Mouse (Mus musculus) thymus, postnatal 36 days (tissue): Measurements from ENCODE around the gene Tlk2.
"Not testable (repeated sequence)": the region's sequence is repeated elsewhere in the genome, so short reads cannot be mapped to it uniquely, and the experiment has no call there.

ENCODE experiments used
- DNase-seq, 2 experiments: peaks; one replicate each; pipeline ENCODE4 v3.0.0; 2022; ENCODE audit warnings: mixed read lengths in 2 of 2

The Tlk2 gene

GRCm38 (mm10) chr11:105178516-105178915 is at the start of gene Tlk2:
Gene Tlk2, plus strand, starts transcription at chr11:105178807.
- DNase-seq = no peak

DNA sequence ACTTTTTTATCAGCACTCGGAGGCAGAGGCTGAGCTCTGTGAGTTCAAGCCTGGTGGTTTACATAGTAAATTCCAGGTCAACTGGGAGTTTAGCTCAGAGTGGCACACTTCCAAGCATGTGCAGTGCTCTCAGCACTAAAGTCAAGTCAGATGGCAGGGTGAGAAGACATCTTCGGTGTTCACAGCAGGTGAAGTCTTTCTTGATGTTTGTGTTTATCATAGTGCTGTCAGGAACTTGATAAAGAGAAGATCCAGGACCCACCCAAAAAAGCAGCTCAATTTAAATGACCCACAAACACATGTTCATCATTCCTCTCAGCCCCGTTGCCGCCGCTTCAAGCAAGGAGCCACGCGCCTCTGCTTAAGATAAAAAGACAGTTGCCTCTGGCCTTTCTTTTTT is 42.9 kb upstream of the Tlk2 start:
- no peak for DNase-seq

DNA sequence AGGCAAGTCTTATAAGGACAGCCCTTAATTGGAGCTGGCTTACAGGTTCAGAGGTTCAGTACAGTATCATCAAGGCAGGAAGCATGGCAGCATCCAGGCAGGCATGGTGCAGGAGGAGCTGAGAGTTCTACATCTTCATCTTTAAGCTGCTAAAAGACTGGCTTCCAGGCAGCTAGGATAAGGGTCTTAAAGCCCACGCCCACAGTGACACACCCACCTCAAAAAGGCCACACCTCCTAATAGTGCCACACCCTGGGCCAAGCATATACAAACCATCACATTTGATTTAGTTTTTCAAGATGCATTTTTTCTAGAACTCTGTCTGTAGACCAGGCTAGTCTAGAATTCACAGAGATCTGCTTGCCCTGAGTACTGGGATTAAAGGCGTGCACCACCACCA is 41.4 kb upstream of the Tlk2 start:
- DNase-seq = not testable (repeated sequence)

DNA sequence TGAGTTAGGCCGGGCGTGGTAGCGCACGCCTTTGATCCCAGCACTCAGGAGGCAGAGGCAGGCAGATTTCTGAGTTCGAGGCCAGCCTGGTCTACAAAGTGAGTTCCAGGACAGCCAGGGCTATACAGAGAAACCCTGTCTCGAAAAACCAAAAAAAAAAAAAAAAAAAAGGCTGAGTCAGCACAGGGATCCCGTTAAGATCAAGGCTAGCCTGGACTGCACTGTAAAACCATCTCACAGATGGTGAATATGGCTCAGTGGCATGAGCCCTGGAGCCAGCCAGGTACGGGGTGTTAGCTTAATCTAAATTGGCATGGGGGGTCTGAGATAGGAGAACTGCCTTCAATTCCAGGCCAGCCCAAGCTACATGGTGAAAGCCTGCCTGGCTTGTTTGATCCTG is 38.1 kb upstream of the Tlk2 start:
- not testable (repeated sequence) for DNase-seq

DNA sequence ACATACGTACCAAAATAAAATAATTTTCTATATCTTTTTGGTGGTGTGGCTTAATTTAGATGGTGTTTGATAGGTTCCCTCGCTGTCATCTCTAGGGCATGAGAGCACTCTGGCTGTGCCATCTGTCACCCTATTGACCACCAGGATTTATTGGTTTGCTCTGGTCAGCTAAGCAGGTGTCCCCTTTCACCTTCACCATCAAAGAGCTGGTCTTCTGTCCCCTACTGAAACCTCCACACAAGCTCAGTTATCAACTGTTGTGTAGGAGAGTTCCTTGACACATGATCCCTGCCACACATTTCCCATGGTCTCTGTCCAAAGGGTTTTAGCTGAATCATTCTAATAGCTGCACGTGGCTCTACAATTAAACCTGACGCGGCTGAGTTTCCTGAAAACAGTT is 37.5 kb upstream of the Tlk2 start:
- no peak for DNase-seq

GRCm38 (mm10) chr11:105143564-105143963 is 35.0 kb upstream of the Tlk2 start:
- DNase-seq = no peak

DNA sequence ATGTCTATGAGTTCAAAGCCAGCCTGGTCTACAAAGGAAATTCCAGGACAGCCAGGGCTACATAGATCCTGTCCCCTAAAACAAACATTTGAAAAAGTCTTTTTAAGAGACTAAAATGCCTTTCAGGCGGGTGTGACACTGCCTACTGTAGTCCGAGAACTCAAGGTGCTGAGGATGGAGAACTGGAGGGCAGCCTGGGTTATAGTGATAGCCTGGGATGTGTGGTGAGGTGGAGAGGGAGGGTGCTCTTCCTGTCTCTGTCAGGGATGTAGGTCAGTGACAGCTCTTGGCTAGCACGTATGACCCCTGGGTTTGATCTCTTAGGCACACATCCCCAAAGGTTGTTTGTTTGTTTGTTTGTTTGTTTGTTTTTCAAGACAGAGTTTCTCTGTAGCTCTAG is 34.5 kb upstream of the Tlk2 start:
- DNase-seq = no peak

GRCm38 (mm10) chr11:105144508-105145210 is 33.9 kb upstream of the Tlk2 start:
- DNase-seq = no peak

GRCm38 (mm10) chr11:105145211-105145610 is 33.4 kb upstream of the Tlk2 start:
- DNase-seq = no peak

DNA sequence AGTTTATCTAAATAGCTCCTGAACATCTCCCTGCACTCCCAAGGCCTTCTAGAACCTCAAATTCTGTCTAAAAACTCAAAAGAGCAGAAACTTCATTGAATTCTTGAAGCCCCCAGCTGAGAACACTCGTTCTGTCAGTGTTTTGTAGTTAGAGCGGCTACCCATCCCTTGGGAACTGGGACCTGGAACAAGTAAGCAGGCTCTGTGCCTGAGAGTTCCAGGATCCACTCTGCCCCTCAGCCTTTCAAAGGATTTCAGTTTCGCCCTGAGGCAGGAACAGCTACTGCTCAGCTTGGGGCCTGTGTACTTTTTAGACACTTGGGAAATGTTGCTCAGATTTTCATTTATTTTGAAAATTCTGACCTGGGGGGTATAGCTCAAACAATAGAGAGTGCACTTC is 32.0 kb upstream of the Tlk2 start, which contains the start of gene Gm10842:
TSS of gene Gm10842 (plus strand) at position 301 of the 400 bp plus-strand sequence.
- DNase-seq = no peak

- no peak for DNase-seq
Observed at GRCm38 (mm10) chr11:105149353-105149752, 29.3 kb upstream of the Tlk2 start.

DNA sequence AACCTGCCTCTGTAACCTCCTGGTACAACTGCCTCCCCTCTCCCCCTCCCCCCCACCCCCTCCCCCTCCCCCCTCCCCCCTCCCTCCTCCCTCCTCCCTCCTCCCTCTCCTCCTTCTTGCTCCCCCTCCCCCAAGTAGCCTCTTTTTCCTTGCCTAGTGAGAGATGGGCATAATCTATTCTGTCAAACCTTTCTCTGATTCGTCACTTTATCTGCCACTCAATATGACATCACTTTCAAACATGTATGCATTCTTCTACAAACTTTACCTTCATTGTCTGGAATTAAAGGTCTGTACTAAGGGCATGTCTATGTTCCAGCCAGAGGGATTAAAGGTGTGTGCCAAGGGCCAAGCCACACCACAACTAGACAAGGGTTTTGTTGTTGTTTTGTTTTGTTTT is 28.8 kb upstream of the Tlk2 start:
- no peak for DNase-seq

GRCm38 (mm10) chr11:105150691-105151090 is 27.9 kb upstream of the Tlk2 start:
- DNase-seq = no peak

DNA sequence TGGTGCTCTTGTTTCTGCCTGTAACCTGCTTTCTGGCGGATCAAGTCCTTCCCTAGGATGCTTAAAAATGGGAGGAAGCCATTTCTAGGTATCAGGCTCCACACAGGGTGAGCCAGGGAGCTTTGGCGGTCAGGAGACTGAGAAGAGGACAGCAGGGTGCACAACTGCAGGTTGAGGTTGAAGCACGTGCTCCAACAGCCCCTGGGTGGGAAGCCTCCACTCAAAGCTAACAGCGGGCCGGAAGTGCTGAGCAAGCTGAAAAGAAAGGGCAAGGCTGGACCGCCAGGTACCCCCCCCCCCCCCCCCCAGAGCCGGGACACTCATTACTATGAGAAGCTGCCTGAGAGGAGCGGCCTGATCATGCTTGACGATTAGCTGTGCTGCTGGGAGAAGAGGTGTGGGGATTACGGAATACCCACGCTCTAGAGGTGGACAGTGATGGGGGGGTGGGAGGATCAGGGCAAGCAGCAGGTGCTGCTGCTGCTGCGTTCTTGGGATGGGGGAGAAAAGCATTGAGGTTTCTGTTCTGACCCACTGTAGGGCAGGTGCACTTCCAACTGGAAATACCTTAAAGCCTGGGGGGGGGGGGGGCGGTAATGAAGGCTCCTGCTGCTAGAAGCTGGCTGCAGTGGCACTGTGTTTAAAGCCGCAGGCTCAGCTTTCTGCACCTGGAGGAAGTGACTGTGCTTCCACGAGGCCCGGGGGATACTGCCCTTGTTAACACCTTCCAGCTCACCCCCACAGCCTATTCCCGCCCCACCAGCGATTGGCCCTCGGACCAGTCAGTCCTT is 27.2 kb upstream of the Tlk2 start:
- peak; percentile 46 to 67 for DNase-seq

DNA sequence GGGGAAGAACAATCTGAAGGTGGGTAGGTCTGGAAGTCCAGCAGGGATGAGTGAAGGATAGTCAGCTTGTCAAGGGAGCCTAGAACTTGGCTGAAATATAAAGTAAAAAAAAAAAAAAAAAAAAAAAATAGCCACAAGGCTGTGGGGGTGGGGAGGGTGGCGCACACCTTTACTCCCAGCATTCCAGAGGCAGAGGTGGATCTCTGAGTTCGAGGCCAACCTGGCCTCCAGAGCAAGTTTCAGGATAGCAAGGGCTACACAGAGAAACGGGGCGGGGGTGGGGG is 26.6 kb upstream of the Tlk2 start:
- DNase-seq = no peak

- DNase-seq = no peak
Observed at GRCm38 (mm10) chr11:105152357-105152899, 26.2 kb upstream of the Tlk2 start.

DNA sequence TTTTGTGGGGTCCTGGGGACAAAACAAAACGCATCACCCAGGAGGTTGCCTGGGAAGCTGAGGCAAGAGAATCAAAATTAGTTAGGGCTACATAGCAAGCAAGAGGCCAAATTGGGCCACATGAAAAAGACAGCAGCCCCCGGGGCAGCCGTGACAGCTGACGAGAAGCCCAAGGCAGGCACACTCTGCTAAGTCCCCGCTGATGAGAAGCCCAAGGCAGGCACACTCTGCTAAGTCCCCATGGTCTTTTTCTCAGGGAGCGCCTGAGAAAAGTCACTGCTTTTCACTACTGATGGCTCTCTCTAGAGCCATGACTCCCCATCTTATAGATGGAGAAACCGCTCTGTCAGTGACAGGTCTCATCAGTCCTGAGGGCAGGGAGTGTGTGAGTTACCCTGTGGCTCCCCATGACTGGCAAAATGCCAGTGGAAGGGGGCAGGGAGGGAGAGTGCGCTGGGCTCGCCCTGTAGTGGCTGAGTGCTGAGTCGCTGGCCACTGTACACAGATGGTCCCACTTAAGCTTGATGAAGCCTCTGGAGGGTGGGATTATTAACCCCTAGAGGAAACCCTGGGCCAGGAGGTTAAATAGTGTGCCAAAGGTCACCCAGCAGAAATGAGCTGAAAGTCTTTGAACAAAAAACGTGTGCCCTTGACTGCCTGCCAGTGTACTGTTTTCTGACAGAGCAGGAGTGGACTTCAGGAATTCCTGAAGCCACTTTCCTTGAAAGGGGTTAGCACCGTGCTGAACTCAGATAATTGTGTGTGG is 25.4 kb upstream of the Tlk2 start:
- no peak for DNase-seq

DNA sequence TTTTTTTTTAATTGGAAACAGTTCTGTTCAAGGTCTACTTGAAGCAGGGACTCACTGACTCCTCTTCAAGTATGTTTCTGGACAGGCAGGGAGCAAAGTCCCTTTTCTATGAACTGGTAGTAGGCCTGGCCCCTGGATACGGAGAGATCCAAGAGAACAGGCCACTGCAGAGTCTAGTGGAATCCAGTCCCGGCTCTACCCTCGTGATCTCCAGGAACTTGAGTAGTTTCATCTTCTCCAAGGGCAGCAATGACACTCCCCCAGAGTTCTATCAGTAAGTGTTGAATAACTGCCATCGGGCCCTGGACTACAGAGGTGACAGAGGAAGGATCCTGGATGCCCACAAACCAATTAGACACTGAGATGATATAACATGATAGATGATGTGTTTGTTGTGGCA is 22.7 kb upstream of the Tlk2 start:
- no peak for DNase-seq

DNA sequence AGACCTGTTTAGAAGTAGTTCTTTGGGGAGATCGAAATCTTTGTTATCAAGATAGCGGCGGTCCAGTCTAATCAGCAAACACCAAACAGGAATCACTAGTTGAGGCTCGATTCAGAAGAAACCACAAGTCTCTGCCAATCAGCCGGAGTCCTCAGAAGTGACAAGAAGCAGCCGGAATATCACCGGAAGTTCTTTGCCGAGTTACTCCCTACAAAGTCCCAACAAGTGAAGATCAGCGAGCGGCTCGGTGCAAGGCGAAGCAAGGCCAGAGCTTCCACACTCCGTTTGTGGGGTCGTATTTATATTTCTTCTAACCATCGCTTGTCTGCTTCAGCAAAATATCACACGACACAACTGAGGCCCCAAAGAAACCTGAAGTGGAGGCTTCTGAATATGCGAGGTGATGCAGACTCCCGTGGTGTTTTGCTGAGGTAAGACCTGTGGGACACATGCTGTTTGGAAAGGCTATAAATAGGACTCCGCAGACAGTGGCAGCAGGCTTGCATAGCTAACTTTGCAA is 21.8 kb upstream of the Tlk2 start:
- no peak for DNase-seq

- no peak for DNase-seq
Observed at GRCm38 (mm10) chr11:105158047-105158446, 20.6 kb upstream of the Tlk2 start.

DNA sequence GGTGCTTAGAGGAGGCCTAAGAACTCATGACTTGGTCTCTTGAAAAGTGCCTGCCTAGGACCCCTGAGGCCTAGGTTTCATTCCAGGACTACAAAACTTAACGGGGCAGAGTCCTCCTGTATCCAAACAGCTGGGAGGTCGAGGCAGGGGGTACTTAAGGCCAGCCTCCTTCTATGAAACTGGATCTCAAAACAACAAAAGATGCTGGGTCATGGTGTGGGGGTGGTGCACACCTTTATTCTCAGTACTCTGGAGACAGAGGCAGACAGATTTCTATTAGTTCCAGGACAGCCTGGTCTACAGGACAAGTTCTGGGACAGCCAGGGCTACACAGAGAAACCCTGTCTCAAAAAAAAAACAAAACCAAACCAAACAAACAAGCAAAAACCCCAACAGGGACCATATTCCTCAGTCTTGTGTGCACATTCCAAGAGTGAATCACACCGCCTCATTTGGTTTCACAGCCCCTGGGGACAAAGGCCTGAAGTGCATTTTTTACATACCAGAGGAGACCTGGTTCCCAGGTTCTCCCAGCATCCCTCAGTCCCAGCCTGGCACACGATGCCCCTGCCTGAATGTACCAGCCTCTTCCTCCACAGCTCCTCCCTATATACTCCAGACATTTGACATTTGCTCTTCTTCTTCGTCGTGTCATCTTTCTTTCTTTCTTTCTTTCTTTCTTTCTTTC is 18.8 kb upstream of the Tlk2 start:
- DNase-seq = no peak

DNA sequence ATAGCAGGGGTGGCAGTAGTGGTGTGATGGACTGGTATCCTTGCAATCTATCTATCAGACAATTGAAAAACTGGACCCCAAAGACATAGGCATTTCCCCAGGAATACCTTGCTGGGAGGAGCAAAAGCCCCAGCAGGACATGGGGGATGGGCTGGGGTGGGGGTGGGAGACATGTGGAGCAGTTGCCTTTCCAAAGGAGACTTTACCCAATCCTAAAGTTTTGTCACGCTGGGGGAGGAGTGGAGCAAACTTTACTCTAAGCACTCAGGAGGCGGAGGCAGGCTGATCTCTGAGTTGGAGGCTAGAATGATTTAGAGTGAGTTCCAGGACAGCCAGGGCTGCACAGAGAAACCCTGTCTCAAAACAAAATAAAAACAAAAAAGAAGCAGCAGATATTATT is 17.2 kb upstream of the Tlk2 start:
- DNase-seq = no peak
